Mouse (Mus musculus): ENCODE measurements around the gene Scarb1. TPM values are rescaled to one million over a fixed set of nuclear protein-coding genes. Genes with fewer than 3 reads are reported as not detected.

The Scarb1 gene
- polyA plus RNA-seq, 1 experiment from 2014 or later: 30.1 TPM

- DNase-seq (ENCODE audit: low spot score): no peak
- Histone ChIP-seq H3K9me3 (ENCODE audit: control insufficient read depth, low read length) (no peaks in the 10 kb centered on the region), H3K4me3 (ENCODE audit: low read depth, low read length) (no peak overlapping the region), H3K27me3 (ENCODE audit: control insufficient read depth, insufficient read depth, low read length) (no peaks in the 10 kb centered on the region), H3K27ac (replicated peaks) (no peak overlapping the region), H3K36me3 (ENCODE audit: control insufficient read depth, insufficient read depth, low read length) (no peaks in the 10 kb centered on the region), H3K4me1 (replicated peaks; ENCODE audit: control insufficient read depth, insufficient read depth) (no peaks in the 10 kb centered on the region; the same call in 1 of the 2 replicates), H3K4me2 (replicated peaks; ENCODE audit: low read depth) (no peak overlapping the region), H3K9ac (ENCODE audit: low read length) (no peak overlapping the region)
- 27% methylated on average over 6 of the region's 6 CpGs for WGBS
- ATAC-seq (ENCODE audit: low FRiP score, low TSS enrichment): no peak
- no peak for TF ChIP-seq CTCF (IDR thresholded peaks at IDR 0.05; ENCODE audit: low read depth)
Measured at GRCm38 (mm10) chr5:125240124-125240781, 100.6 kb downstream of the Scarb1 start.

GRCm38 (mm10) chr5:125235874-125236273 lies 105.0 kb downstream of the Scarb1 start:
- H3K27me3 ChIP-seq (ENCODE audit: control insufficient read depth, insufficient read depth, low read length): no peaks in the 10 kb centered on the region
- H3K4me2 ChIP-seq (replicated peaks; ENCODE audit: low read depth): no peak overlapping the region
- H3K27ac ChIP-seq (replicated peaks): no peak overlapping the region
- TF ChIP-seq CTCF (IDR thresholded peaks at IDR 0.05; ENCODE audit: low read depth) (no peak), EP300 (optimal IDR thresholded peaks at IDR 0.05) (no peak)
- no peaks in the 10 kb centered on the region for H3K4me1 ChIP-seq (replicated peaks; ENCODE audit: control insufficient read depth, insufficient read depth)
- DNase-seq (ENCODE audit: low spot score) (no peak), ATAC-seq (ENCODE audit: low FRiP score, low TSS enrichment) (peak; percentile 76)
- WGBS: 19% methylated on average over 6 of the region's 6 CpGs
- H3K36me3 ChIP-seq (ENCODE audit: control insufficient read depth, insufficient read depth, low read length): no peaks in the 10 kb centered on the region
- no peaks in the 10 kb centered on the region for H3K9me3 ChIP-seq (ENCODE audit: control insufficient read depth, low read length)
- no peak overlapping the region for H3K4me3 ChIP-seq (ENCODE audit: low read depth, low read length)
- H3K9ac ChIP-seq (ENCODE audit: low read length): no peak overlapping the region

DNA sequence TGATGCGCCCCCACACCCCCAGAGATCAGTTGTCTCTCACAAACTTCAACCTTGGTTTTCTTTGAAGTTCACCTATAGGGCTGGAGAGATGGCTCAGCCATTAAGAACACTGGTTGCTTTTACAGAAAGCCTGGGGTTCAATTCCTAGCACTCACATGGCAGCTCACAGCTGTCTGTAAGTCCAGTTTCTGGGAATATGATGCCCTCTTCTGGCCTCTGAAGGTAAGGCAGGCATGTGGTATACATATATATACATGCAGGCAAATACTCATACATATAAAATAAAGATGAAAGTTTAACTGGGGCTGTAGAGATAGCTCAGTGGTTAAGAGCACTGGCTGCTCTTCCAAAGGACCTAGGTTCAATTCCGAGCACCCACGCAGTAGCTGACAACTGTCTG lies 105.5 kb downstream of the Scarb1 start:
- no peaks in the 10 kb centered on the region for H3K36me3 ChIP-seq (ENCODE audit: control insufficient read depth, insufficient read depth, low read length)
- no peaks in the 10 kb centered on the region for H3K27me3 ChIP-seq (ENCODE audit: control insufficient read depth, insufficient read depth, low read length)
- no peak overlapping the region for H3K27ac ChIP-seq (replicated peaks)
- TF ChIP-seq EP300 (optimal IDR thresholded peaks at IDR 0.05) (no peak), CTCF (IDR thresholded peaks at IDR 0.05; ENCODE audit: low read depth) (peak; percentile 60)
- WGBS: 91% methylated on average over 3 of the region's 3 CpGs
- no peak overlapping the region for H3K9ac ChIP-seq (ENCODE audit: low read length)
- DNase-seq (ENCODE audit: low spot score) (no peak), ATAC-seq (ENCODE audit: low FRiP score, low TSS enrichment) (no peak)
- H3K9me3 ChIP-seq (ENCODE audit: control insufficient read depth, low read length): no peaks in the 10 kb centered on the region
- H3K4me2 ChIP-seq (replicated peaks; ENCODE audit: low read depth): no peak overlapping the region
- H3K4me3 ChIP-seq (ENCODE audit: low read depth, low read length): no peak overlapping the region
- H3K4me1 ChIP-seq (replicated peaks; ENCODE audit: control insufficient read depth, insufficient read depth): no peaks in the 10 kb centered on the region

DNA sequence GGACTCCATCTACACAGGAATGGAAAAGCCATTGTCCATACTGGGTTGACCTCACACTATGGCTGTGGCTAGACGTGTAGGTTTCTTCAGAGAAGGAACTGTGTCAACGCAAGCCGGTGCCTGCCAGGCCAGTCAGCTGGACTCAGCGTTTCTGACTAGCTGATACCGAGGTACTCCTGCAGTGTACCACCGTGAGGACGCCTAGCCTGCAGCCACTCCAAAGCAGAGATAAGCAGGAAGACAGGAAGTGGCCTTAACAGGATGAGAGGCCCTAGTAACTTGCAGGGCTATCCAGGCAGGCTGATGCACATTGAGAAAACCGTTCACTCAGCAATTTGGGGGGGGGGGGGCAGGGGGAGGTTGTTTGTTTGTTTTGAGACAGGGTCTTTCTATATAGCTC lies 106.5 kb downstream of the Scarb1 start:
- DNase-seq (ENCODE audit: low spot score) (no peak), ATAC-seq (ENCODE audit: low FRiP score, low TSS enrichment) (no peak)
- Histone ChIP-seq H3K9ac (ENCODE audit: low read length) (no peak overlapping the region), H3K4me3 (ENCODE audit: low read depth, low read length) (no peak overlapping the region), H3K4me1 (replicated peaks; ENCODE audit: control insufficient read depth, insufficient read depth) (no peaks in the 10 kb centered on the region), H3K27ac (replicated peaks) (no peak overlapping the region), H3K27me3 (ENCODE audit: control insufficient read depth, insufficient read depth, low read length) (no peaks in the 10 kb centered on the region), H3K36me3 (ENCODE audit: control insufficient read depth, insufficient read depth, low read length) (no peaks in the 10 kb centered on the region), H3K4me2 (replicated peaks; ENCODE audit: low read depth) (no peak overlapping the region), H3K9me3 (ENCODE audit: control insufficient read depth, low read length) (no peaks in the 10 kb centered on the region)
- 59% methylated on average over 8 of the region's 8 CpGs for WGBS
- TF ChIP-seq EP300 (optimal IDR thresholded peaks at IDR 0.05) (no peak), CTCF (IDR thresholded peaks at IDR 0.05; ENCODE audit: low read depth) (no peak)

GRCm38 (mm10) chr5:125233478-125233877 lies 107.4 kb downstream of the Scarb1 start:
- no peak for DNase-seq (ENCODE audit: low spot score)
- Histone ChIP-seq H3K4me2 (replicated peaks; ENCODE audit: low read depth) (no peak overlapping the region), H3K4me1 (replicated peaks; ENCODE audit: control insufficient read depth, insufficient read depth) (no peaks in the 10 kb centered on the region), H3K4me3 (ENCODE audit: low read depth, low read length) (no peak overlapping the region), H3K27ac (replicated peaks) (no peak overlapping the region), H3K9me3 (ENCODE audit: control insufficient read depth, low read length) (no peaks in the 10 kb centered on the region), H3K27me3 (ENCODE audit: control insufficient read depth, insufficient read depth, low read length) (no peaks in the 10 kb centered on the region), H3K36me3 (ENCODE audit: control insufficient read depth, insufficient read depth, low read length) (no peaks in the 10 kb centered on the region), H3K9ac (ENCODE audit: low read length) (no peak overlapping the region)
- TF ChIP-seq EP300 (optimal IDR thresholded peaks at IDR 0.05): no peak
- no peak for TF ChIP-seq CTCF (IDR thresholded peaks at IDR 0.05; ENCODE audit: low read depth)
- WGBS: 78% methylated on average over 1 of the region's 1 CpGs
- ATAC-seq (ENCODE audit: low FRiP score, low TSS enrichment): no peak

GRCm38 (mm10) chr5:125232443-125232979 lies 108.4 kb downstream of the Scarb1 start:
- Histone ChIP-seq H3K27me3 (ENCODE audit: control insufficient read depth, insufficient read depth, low read length) (no peaks in the 10 kb centered on the region), H3K4me2 (replicated peaks; ENCODE audit: low read depth) (no peak overlapping the region)

More at GRCm38 (mm10) chr5:125232443-125232979, 108.4 kb downstream of the Scarb1 start:
- no peaks in the 10 kb centered on the region for H3K4me1 ChIP-seq (replicated peaks; ENCODE audit: control insufficient read depth, insufficient read depth)
- WGBS: 82% methylated on average over 7 of the region's 7 CpGs
- H3K9me3 ChIP-seq (ENCODE audit: control insufficient read depth, low read length): no peaks in the 10 kb centered on the region
- DNase-seq (ENCODE audit: low spot score) (no peak), ATAC-seq (ENCODE audit: low FRiP score, low TSS enrichment) (no peak)
- TF ChIP-seq EP300 (optimal IDR thresholded peaks at IDR 0.05) (no peak), CTCF (IDR thresholded peaks at IDR 0.05; ENCODE audit: low read depth) (no peak)
- no peaks in the 10 kb centered on the region for H3K36me3 ChIP-seq (ENCODE audit: control insufficient read depth, insufficient read depth, low read length)
- no peak overlapping the region for H3K9ac ChIP-seq (ENCODE audit: low read length)
- no peak overlapping the region for H3K27ac ChIP-seq (replicated peaks)
- no peak overlapping the region for H3K4me3 ChIP-seq (ENCODE audit: low read depth, low read length)
